Mouse (Mus musculus): Measurements from ENCODE around the gene Gm11146.

GRCm38 (mm10) chr16:77596556-77596955 lies 5.3 kb downstream of the Gm11146 start:
- no peak for TF ChIP-seq CTCF (IDR thresholded peaks at IDR 0.05; ENCODE audit: extremely low read depth, insufficient read depth, low read length)
- TF ChIP-seq POLR2A (IDR thresholded peaks at IDR 0.05; ENCODE audit: extremely low read depth, insufficient read depth, low read length), result no peak

Data from cortical plate, adult 2 months (tissue).